Mouse (Mus musculus) small intestine, adult 2 months (tissue): ENCODE measurements around the gene Zfand4. TPM values are rescaled to one million over a fixed set of nuclear protein-coding genes. Genes with fewer than 3 reads are reported as not detected.
A peak's percentile ranks its signal among the peaks of the same experiment; 100 is the strongest.
"Not testable (repeated sequence)": the region's sequence is repeated elsewhere in the genome, so short reads cannot be mapped to it uniquely, and the experiment has no call there.

ENCODE experiments used
- H3K27ac ChIP-seq: fragments of 200-500 bp; 2 replicates; pipeline ENCODE4 v1.5.1; 2012; ENCODE audit warnings: low read depth, low read length, control low read depth, inconsistent platforms; ENCODE audit not compliant: insufficient read depth
- H3K27me3 ChIP-seq: fragments of 200-500 bp; 2 replicates; pipeline ENCODE4 v1.6.1; 2012; ENCODE audit warnings: mild to moderate bottlenecking, moderate library complexity, low read length, inconsistent platforms; ENCODE audit not compliant: control insufficient read depth, insufficient read depth
- H3K36me3 ChIP-seq: fragments of 200-500 bp; 2 replicates; pipeline ENCODE4 v1.6.1; 2012; ENCODE audit warnings: mild to moderate bottlenecking, low read length, control low read depth, inconsistent platforms; ENCODE audit not compliant: control insufficient read depth, insufficient read depth
- H3K4me1 ChIP-seq: fragments of 200-500 bp; 2 replicates; pipeline ENCODE4 v1.6.1; 2012; ENCODE audit warnings: low read length, inconsistent platforms, mixed read lengths; ENCODE audit not compliant: control insufficient read depth, insufficient read depth, insufficient read length
- H3K4me3 ChIP-seq: fragments of 200-500 bp; 2 replicates; pipeline ENCODE4 v1.5.1; 2012; ENCODE audit warnings: low read depth, mild to moderate bottlenecking, control low read depth, inconsistent platforms, low read length, moderate library complexity
- CTCF ChIP-seq: fragments of 200-500 bp; IDR thresholded peaks from 2 replicates; pipeline ENCODE4 v1.5.1; 2012; ENCODE audit warnings: low read depth, mild to moderate bottlenecking, control low read depth, inconsistent platforms, low read length, moderate library complexity, mixed read lengths; ENCODE audit not compliant: insufficient replicate concordance, insufficient read length; ENCODE audit errors: extremely low read depth
- POLR2A ChIP-seq: fragments of 200-500 bp; IDR thresholded peaks from 2 replicates; pipeline ENCODE4 v1.6.1; 2012; ENCODE audit warnings: low read depth, mild to moderate bottlenecking, control low read depth, inconsistent platforms, low read length, moderate library complexity
- WGBS: fragments of 180-500 bp; shearing (Covaris S2); methylation state at CpG from one replicate; pipeline ENCODE4 v1.1.7; 2018; 5-methylcytosine and 5-hydroxymethylcytosine counted together
- polyA plus RNA-seq: library from polyadenylated mRNA; depleted of rRNA; stranded (reverse); fragments of >200 nt; gene quantifications from 2 replicates; pipeline ENCODE4 v1.2.3, GENCODE M21; 2012; rRNA removed

The Zfand4 gene
- polyA plus RNA-seq = 0.05 and 0.06 TPM in 2 replicates

GRCm38 (mm10) chr6:116264018-116264651 lies at the start of gene Zfand4:
Zfand4 (plus strand) TSS chr6:116264222.
- TF ChIP-seq CTCF (no peak), POLR2A (no peak)
- Histone ChIP-seq H3K4me3 (peak within 1 kb of the TSS; percentile 71), H3K27ac (no peak within 1 kb of the TSS), H3K27me3 (no peaks in the 10 kb centered on the region), H3K4me1 (no peaks in the 10 kb centered on the region), H3K36me3 (peaks cover 8% of the 10 kb centered on the region)
- WGBS = under 1% methylated on average over 66 of the region's 67 CpGs

DNA sequence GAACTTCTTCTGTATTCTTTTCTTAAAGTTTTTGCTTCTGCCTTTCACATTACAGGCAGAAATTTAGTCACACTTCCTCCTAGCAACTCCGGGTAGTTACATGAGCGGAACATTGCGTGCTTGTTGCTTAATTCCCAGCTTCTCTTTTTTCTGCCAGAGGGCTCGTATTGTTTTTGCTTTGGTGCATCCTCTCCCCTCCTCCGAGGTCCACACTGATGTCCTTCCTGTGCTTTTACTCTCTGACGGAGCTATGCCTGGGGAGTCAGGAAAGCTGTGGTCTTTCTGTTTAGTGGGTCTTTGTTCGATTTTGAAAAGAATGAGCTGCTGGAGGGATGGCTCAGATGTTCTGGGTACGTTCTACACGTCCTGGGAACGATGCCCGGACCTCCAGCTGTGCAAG lies 36.3 kb upstream of the Zfand4 start:
- WGBS = 81% methylated on average over 11 of the region's 11 CpGs
- Histone ChIP-seq H3K4me1 (no peaks in the 10 kb centered on the region), H3K27ac (peak overlapping the region; percentile 17; the same call in 1 of the 2 replicates), H3K27me3 (no peaks in the 10 kb centered on the region), H3K4me3 (no peak overlapping the region), H3K36me3 (peaks cover 48% of the 10 kb centered on the region)
- TF ChIP-seq CTCF = no peak
- TF ChIP-seq POLR2A = no peak

DNA sequence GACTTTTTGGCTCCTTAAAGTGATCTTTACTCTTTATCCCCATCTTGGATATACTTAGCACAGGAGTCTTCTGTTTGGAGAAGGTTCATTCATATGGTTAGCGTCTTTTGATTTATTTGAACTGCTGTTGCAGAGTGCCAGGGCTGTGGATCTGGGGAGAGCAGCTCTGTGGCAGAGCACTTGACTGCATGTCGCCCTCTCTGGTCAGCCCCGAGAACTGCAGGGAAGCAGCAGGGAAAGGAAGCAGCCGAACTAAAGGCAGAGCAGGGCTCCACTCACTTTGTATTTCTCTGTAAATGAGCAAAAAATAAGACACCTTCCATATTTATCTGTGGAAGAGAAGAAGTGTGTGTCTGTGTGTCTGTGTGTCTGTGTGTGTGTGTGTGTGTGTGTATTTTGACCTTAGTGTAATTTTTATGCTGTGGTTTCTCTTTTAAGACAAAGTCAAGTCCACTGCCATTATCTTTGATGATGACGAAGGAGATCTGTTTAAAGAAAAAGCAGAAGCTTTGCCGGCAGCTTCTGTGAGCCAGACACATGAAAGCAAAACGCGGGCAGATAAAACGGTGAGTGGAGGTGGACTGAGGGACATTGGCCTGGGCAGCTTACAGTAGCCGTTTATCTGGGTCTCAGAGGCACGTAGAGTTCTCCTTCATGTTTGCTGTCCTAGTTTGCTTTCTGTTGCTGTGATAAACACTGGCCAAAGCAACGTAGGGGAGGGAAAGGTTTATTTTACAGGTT lies 35.1 kb upstream of the Zfand4 start:
- Histone ChIP-seq H3K36me3 (peaks cover 43% of the 10 kb centered on the region), H3K27me3 (no peaks in the 10 kb centered on the region), H3K4me3 (no peak overlapping the region), H3K4me1 (no peaks in the 10 kb centered on the region), H3K27ac (no peak overlapping the region)
- TF ChIP-seq POLR2A (no peak), CTCF (peak; percentile 83)
- WGBS = 61% methylated on average over 12 of the region's 12 CpGs

DNA sequence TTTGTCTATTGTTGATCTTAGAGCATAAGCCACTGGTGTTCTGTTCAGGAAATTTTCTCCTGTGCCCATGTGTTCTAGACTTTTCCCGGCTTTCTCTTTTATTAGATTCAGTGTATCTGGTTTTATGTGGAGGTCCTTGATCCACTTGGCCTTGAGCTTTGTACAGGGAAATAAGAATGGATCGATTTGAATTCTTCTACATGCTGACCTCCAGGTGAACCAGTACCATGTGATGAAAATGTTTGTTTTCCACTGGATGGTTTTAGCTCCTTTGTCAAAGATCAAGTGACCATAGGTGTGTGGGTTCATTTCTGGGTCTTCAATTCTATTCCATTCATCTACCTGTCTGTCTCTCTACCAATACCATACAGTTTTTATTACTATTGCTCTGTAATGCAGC lies 29.2 kb upstream of the Zfand4 start:
- WGBS = 63% methylated on average over 2 of the region's 2 CpGs
- peaks cover 46% of the 10 kb centered on the region for H3K36me3 ChIP-seq
- not testable (repeated sequence) for H3K27me3 ChIP-seq, H3K4me1 ChIP-seq, H3K27ac ChIP-seq, H3K4me3 ChIP-seq

DNA sequence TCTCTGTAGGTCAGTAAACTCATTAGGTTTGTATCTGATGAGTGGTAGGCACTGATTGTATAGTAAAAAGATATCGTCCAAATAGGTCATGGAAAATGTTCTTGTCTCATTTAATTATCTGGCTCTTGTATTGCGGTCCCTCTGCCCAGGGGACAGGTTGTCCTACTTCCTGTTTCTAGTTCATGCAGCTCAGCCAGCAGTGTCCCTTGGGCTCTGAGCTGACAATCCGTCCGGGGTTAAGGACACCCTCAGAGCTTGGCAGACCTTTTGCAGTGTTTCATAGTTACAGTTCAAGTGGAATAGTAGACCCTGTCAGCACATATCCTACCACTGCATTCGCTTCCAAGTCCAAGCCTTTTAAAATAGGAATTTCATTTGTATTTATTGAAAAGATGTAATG lies 28.7 kb upstream of the Zfand4 start:
- H3K27me3 ChIP-seq = no peaks in the 10 kb centered on the region
- H3K27ac ChIP-seq = no peak overlapping the region
- no peak overlapping the region for H3K4me3 ChIP-seq
- no peaks in the 10 kb centered on the region for H3K4me1 ChIP-seq
- 84% methylated on average over 5 of the region's 5 CpGs for WGBS
- peaks cover 47% of the 10 kb centered on the region for H3K36me3 ChIP-seq
- TF ChIP-seq POLR2A = no peak
- no peak for TF ChIP-seq CTCF

GRCm38 (mm10) chr6:116238083-116238482 lies 25.9 kb upstream of the Zfand4 start:
- Histone ChIP-seq H3K4me1 (no peaks in the 10 kb centered on the region), H3K27ac (no peak overlapping the region), H3K27me3 (no peaks in the 10 kb centered on the region), H3K4me3 (no peak overlapping the region), H3K36me3 (peaks cover 48% of the 10 kb centered on the region)
- no peak for TF ChIP-seq POLR2A
- no peak for TF ChIP-seq CTCF
- WGBS = 89% methylated on average over 5 of the region's 5 CpGs

DNA sequence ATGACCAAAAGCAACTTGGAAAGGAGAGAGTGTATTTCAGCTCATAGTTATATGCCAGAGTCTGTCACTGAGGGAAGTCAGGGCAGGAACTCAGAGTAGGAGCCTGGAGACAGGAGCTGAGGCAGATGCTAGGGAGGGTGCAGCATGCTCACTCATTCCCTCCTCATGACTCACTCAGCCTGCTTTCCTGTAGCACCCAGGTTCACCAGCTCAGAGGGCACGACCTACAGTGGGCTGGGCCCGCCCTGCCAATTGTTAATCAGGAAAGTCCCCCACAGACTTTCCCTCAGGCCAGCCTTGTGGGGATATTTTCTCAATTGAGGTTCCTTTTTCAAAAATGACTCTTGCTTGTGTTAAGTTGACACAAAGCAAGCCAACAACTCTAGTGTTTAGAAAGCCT lies 23.7 kb upstream of the Zfand4 start:
- Histone ChIP-seq H3K36me3 (peaks cover 57% of the 10 kb centered on the region), H3K27me3 (no peaks in the 10 kb centered on the region), H3K4me1 (no peaks in the 10 kb centered on the region), H3K4me3 (no peak overlapping the region), H3K27ac (no peak overlapping the region)
- WGBS = 64% methylated on average over 2 of the region's 2 CpGs
- TF ChIP-seq POLR2A = no peak
